Comparison of ENCODE assay signal across 19 mouse cellular contexts in genomic region chr12:6000961-6001360, GRCm38 (mm10).
DNase-seq lines count a peak whose midpoint lies in the region; ATAC-seq and TF ChIP-seq lines count a peak whose summit lies in the region.
"Had no signal": no experiment of that assay in that cellular context is flagged by ENCODE, and none has a peak within 500 bp of the region (broad histone marks: within the 10 kb centered on the region; RNA-seq: fewer than 3 reads in every experiment).

No protein-coding gene starts in this region.

- no peaks in the 10 kb centered on the region for H3K9me3 ChIP-seq in forebrain, embryonic 16.5 days (ENCODE audit: control insufficient read depth, low read length)
- H3K9me3 ChIP-seq in forebrain, embryonic 12.5 days = no peaks in the 10 kb centered on the region
- H3K9me3 ChIP-seq: embryonic facial prominence, embryonic 13.5 days; heart, embryonic 15.5 days; neural tube, embryonic 13.5 days had no signal

- no peak overlapping the region for H3K4me3 ChIP-seq in forebrain, embryonic 16.5 days (replicated peaks; ENCODE audit: low read length)
- H3K4me3 ChIP-seq in forebrain, embryonic 12.5 days (replicated peaks) = no peak overlapping the region
- H3K4me3 ChIP-seq in layer of hippocampus, adult 2 months = no peak overlapping the region
- H3K4me3 ChIP-seq: embryonic facial prominence, embryonic 13.5 days; heart, embryonic 15.5 days; neural tube, embryonic 13.5 days had no signal

- peak; percentile 38; the same call in 1 of the 2 replicates for ATAC-seq in forebrain, embryonic 16.5 days
- no peak for ATAC-seq in forebrain, embryonic 12.5 days (ENCODE audit: low FRiP score)
- no peak for ATAC-seq in activated CD4-positive, CD25-positive, alpha-beta regulatory T cell, adult 4 months

- no peaks in the 10 kb centered on the region; the same call in 1 of the 2 replicates for H3K4me1 ChIP-seq in forebrain, embryonic 16.5 days (replicated peaks; ENCODE audit: control insufficient read depth, insufficient read depth, low read length)
- H3K4me1 ChIP-seq in forebrain, embryonic 12.5 days = peaks cover 5% of the 10 kb centered on the region; the same call in 1 of the 2 replicates
- H3K4me1 ChIP-seq: embryonic facial prominence, embryonic 13.5 days; heart, embryonic 15.5 days; neural tube, embryonic 13.5 days had no signal

- no peak overlapping the region for H3K4me2 ChIP-seq in forebrain, embryonic 16.5 days (ENCODE audit: low read length)
- no peak overlapping the region for H3K4me2 ChIP-seq in forebrain, embryonic 12.5 days
- H3K4me2 ChIP-seq: embryonic facial prominence, embryonic 13.5 days; heart, embryonic 15.5 days; midbrain, embryonic 11.5 days; neural tube, embryonic 13.5 days had no signal

- TF ChIP-seq CTCF in layer of hippocampus, adult 2 months (conservative IDR thresholded peaks at IDR 0.05) = no peak

- H3K27me3 ChIP-seq in forebrain, embryonic 16.5 days (replicated peaks; ENCODE audit: control insufficient read depth, insufficient read depth, low read length) = no peaks in the 10 kb centered on the region
- H3K27me3 ChIP-seq in forebrain, embryonic 12.5 days = no peaks in the 10 kb centered on the region
- H3K27me3 ChIP-seq: CH12.LX; embryonic facial prominence, embryonic 13.5 days; heart, embryonic 15.5 days; neural tube, embryonic 13.5 days had no signal

- no peak overlapping the region for H3K9ac ChIP-seq in forebrain, embryonic 16.5 days (replicated peaks; ENCODE audit: low read depth, low read length)
- H3K9ac ChIP-seq in forebrain, embryonic 12.5 days = no peak overlapping the region
- H3K9ac ChIP-seq: embryonic facial prominence, embryonic 13.5 days; heart, embryonic 15.5 days; liver, embryonic 14.5 days; neural tube, embryonic 13.5 days had no signal

- DNase-seq in layer of hippocampus, adult 8-10 months (ENCODE audit: low spot score in 2 of 2) = peak; percentile 12 to 14
- no peak for DNase-seq in layer of hippocampus, adult 2 months (ENCODE audit: low spot score in 2 of 2)
- DNase-seq in cerebellum, adult 11 months = peak; percentile 5
- DNase-seq in cerebellum, postnatal 10 days = peak; percentile 90 to 93
- no peak for DNase-seq in right cerebral cortex, adult 18-20 months
- DNase-seq: adrenal gland, postnatal 36 days; gastrocnemius, postnatal 25 days; kidney, adult 11 months; thymus, postnatal 25 days had no signal

- 51% methylated on average over 3 of the region's 3 CpGs for WGBS in forebrain, embryonic 16.5 days
- 83% methylated on average over 3 of the region's 3 CpGs for WGBS in forebrain, embryonic 12.5 days

- H3K27ac ChIP-seq in forebrain, embryonic 16.5 days (ENCODE audit: low read length) = no peak overlapping the region
- no peak overlapping the region for H3K27ac ChIP-seq in forebrain, embryonic 12.5 days
- no peak overlapping the region for H3K27ac ChIP-seq in layer of hippocampus, adult 2 months
- H3K27ac ChIP-seq: embryonic facial prominence, embryonic 13.5 days; heart, embryonic 15.5 days; kidney, postnatal 0 days; liver, embryonic 14.5 days; neural tube, embryonic 13.5 days had no signal

- no peaks in the 10 kb centered on the region for H3K36me3 ChIP-seq in forebrain, embryonic 16.5 days (ENCODE audit: control insufficient read depth, insufficient read depth)
- H3K36me3 ChIP-seq in forebrain, embryonic 12.5 days (replicated peaks) = no peaks in the 10 kb centered on the region
- H3K36me3 ChIP-seq: embryonic facial prominence, embryonic 13.5 days; heart, embryonic 15.5 days; neural tube, embryonic 13.5 days had no signal

Comparison
In these comparisons a context has a peak if more than half of its experiments do, and no peak if none do; other contexts are left out.
1. DNase-seq: peak in layer of hippocampus, adult 8-10 months (2 of 2), cerebellum, adult 11 months (single experiment) and cerebellum, postnatal 10 days (2 of 2); none in layer of hippocampus, adult 2 months (0 of 2) and right cerebral cortex, adult 18-20 months (single experiment).